Mouse (Mus musculus) brain, embryonic 14.5 days (tissue): Measurements from ENCODE around the gene Plekhg2.

Experiments used
- CTCF ChIP-seq: fragments of 200-500 bp; IDR thresholded peaks from 2 replicates; pipeline ENCODE4 v1.5.1; 2012; ENCODE audit warnings: inconsistent platforms, mild to moderate bottlenecking, moderate library complexity, borderline replicate concordance; ENCODE audit not compliant: insufficient read depth, insufficient read length; ENCODE audit errors: extremely low read depth
- POLR2A ChIP-seq: fragments of 200-500 bp; IDR thresholded peaks from 2 replicates; pipeline ENCODE4 v1.6.1; 2012; ENCODE audit warnings: mild to moderate bottlenecking, inconsistent platforms, borderline replicate concordance; ENCODE audit not compliant: poor library complexity, insufficient read depth, insufficient read length, severe bottlenecking; ENCODE audit errors: extremely low read depth

DNA sequence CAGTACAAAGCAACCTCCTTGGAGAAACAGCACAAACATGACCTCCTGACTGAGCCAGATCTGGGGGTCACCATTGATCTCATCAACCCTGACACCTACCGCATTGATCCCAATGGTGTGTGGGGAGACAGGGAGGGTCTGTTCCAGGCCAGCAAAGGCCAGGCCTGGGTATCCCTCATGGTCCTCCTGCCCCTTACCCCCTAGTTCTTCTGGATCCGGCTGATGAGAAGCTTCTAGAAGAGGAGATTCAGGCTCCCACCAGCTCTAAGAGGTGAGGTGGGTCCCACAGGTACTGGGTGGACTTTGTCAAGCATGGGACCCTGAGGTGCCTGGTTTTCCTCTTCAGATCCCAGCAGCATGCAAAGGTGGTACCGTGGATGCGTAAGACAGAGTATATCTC, 23.0 kb upstream of the Plekhg2 start:
- TF ChIP-seq CTCF, result no peak
- TF ChIP-seq POLR2A, result no peak
